Mouse (Mus musculus) kidney, adult 2 months (tissue): ENCODE results near the gene Mettl27. TPM values are rescaled to one million over a fixed set of nuclear protein-coding genes. Genes with fewer than 3 reads are reported as not detected.

ENCODE experiments used
- DNase-seq: peaks from one replicate; pipeline ENCODE4 v3.0.0; 2021
- H3K27ac ChIP-seq: fragments of 200-500 bp; 2 replicates; pipeline ENCODE4 v1.5.1; 2012; ENCODE audit warnings: low read depth, low read length, control low read depth, inconsistent platforms; ENCODE audit not compliant: insufficient read depth
- H3K27me3 ChIP-seq: fragments of 200-500 bp; replicated peaks from 2 replicates; pipeline ENCODE4 v1.6.1; 2012; ENCODE audit warnings: mild to moderate bottlenecking, moderate library complexity, low read length, inconsistent platforms; ENCODE audit not compliant: control insufficient read depth, insufficient read depth
- H3K36me3 ChIP-seq: fragments of 200-500 bp; 2 replicates; pipeline ENCODE4 v1.6.1; 2012; ENCODE audit warnings: mild to moderate bottlenecking, moderate library complexity, low read length, inconsistent platforms; ENCODE audit not compliant: control insufficient read depth, insufficient read depth
- H3K4me1 ChIP-seq: fragments of 200-500 bp; 2 replicates; pipeline ENCODE4 v1.6.1; 2011; ENCODE audit warnings: low read length; ENCODE audit not compliant: control insufficient read depth, insufficient read depth
- H3K4me3 ChIP-seq: fragments of 200-500 bp; 2 replicates; pipeline ENCODE4 v1.5.1; 2011; ENCODE audit warnings: mild to moderate bottlenecking, low read depth, low read length, control low read depth; ENCODE audit not compliant: insufficient read depth
- CTCF ChIP-seq: fragments of 200-500 bp; conservative IDR thresholded peaks from 2 replicates; pipeline ENCODE4 v1.5.1; 2011; ENCODE audit warnings: low read depth, mild to moderate bottlenecking, control low read depth, low read length, moderate library complexity, mixed read lengths; ENCODE audit not compliant: insufficient read depth, insufficient read length
- POLR2A ChIP-seq: fragments of 200-500 bp; IDR thresholded peaks from one replicate; pipeline ENCODE4 v1.6.1; 2011; ENCODE audit warnings: low read depth, low read length, control low read depth
- WGBS: fragments of 180-500 bp; shearing (Covaris S2); methylation state at CpG from one replicate; pipeline ENCODE4 v1.1.7; 2018; 5-methylcytosine and 5-hydroxymethylcytosine counted together
- polyA plus RNA-seq: library from polyadenylated mRNA; depleted of rRNA; stranded (reverse); fragments of >200 nt; gene quantifications from 2 replicates; pipeline ENCODE4 v1.2.3, GENCODE M21; 2012; rRNA removed

Mettl27 gene
- polyA plus RNA-seq, 1 experiment, result 38.0 TPM

- no peaks in the 10 kb centered on the region for H3K27me3 ChIP-seq
- DNase-seq, result peak; percentile 29
- H3K27ac ChIP-seq, result peak overlapping the region; percentile 51
- peaks cover 6% of the 10 kb centered on the region; the same call in 1 of the 2 replicates for H3K4me1 ChIP-seq
- TF ChIP-seq POLR2A, result no peak
- no peak for TF ChIP-seq CTCF
- H3K36me3 ChIP-seq, result no peaks in the 10 kb centered on the region
- H3K4me3 ChIP-seq, result peak overlapping the region; percentile 52
- 4% methylated on average over 79 of the region's 79 CpGs for WGBS
These were observed 54.4 kb downstream of the Mettl27 start for GRCm38 (mm10) chr5:134986298-134987268.

GRCm38 (mm10) chr5:134989166-134989565, 57.0 kb downstream of the Mettl27 start:
- Histone ChIP-seq H3K4me1 (peaks cover 6% of the 10 kb centered on the region; the same call in 1 of the 2 replicates), H3K4me3 (no peak overlapping the region), H3K27ac (no peak overlapping the region), H3K36me3 (no peaks in the 10 kb centered on the region), H3K27me3 (no peaks in the 10 kb centered on the region)
- no peak for DNase-seq
- no peak for TF ChIP-seq CTCF
- TF ChIP-seq POLR2A, result no peak
- 52% methylated on average over 11 of the region's 11 CpGs for WGBS

GRCm38 (mm10) chr5:134989741-134990140, 57.6 kb downstream of the Mettl27 start:
- peaks cover 2% of the 10 kb centered on the region; the same call in 1 of the 2 replicates for H3K4me1 ChIP-seq
- no peak for DNase-seq
- no peaks in the 10 kb centered on the region for H3K27me3 ChIP-seq
- H3K36me3 ChIP-seq, result no peaks in the 10 kb centered on the region
- TF ChIP-seq POLR2A (no peak), CTCF (no peak)
- no peak overlapping the region for H3K4me3 ChIP-seq
- WGBS, result 34% methylated on average over 6 of the region's 6 CpGs
- H3K27ac ChIP-seq, result no peak overlapping the region

Other genes starting within 250 kb of the Mettl27 start
- gene Limk1, start 243.8 kb upstream of the Mettl27 start, polyA plus RNA-seq, result 7.3 and 7.9 TPM in 2 replicates
- gene Eln, start 185.0 kb upstream of the Mettl27 start, polyA plus RNA-seq, result 23.6 and 30.8 TPM in 2 replicates
- gene Tmem270, start 25.6 kb upstream of the Mettl27 start, polyA plus RNA-seq, result 0.09 TPM in 1 of 2 replicates, not detected in the other
- gene Cldn13, start 16.8 kb upstream of the Mettl27 start, polyA plus RNA-seq, result not detected in 2 replicates
- 37.5 and 44.1 TPM in 2 replicates for gene Cldn4, start 14.6 kb downstream of the Mettl27 start, polyA plus RNA-seq
- 26.7 and 36.7 TPM in 2 replicates for gene Cldn3, start 53.8 kb downstream of the Mettl27 start, polyA plus RNA-seq
- gene Abhd11, start 76.8 kb downstream of the Mettl27 start, polyA plus RNA-seq, result 111 and 121 TPM in 2 replicates
- gene Stx1a, start 91.1 kb downstream of the Mettl27 start, polyA plus RNA-seq, result 3.9 and 4.1 TPM in 2 replicates
- 47.3 and 63.3 TPM in 2 replicates for gene Dnajc30, start 131.8 kb downstream of the Mettl27 start, polyA plus RNA-seq
- gene Bud23, start 132.6 kb downstream of the Mettl27 start, polyA plus RNA-seq, result 50.4 and 50.7 TPM in 2 replicates
- 7.3 and 8.7 TPM in 2 replicates for gene Vps37d, start 145.9 kb downstream of the Mettl27 start, polyA plus RNA-seq
- 144 and 170 TPM in 2 replicates for gene Mlxipl, start 157.5 kb downstream of the Mettl27 start, polyA plus RNA-seq
- gene Tbl2, start 217.3 kb downstream of the Mettl27 start, polyA plus RNA-seq, result 10.1 and 10.2 TPM in 2 replicates
- 36.7 and 47.9 TPM in 2 replicates for gene Bcl7b, start 235.9 kb downstream of the Mettl27 start, polyA plus RNA-seq